Mouse (Mus musculus) ovary, adult 10 weeks (tissue): ENCODE measurements around the gene Insl6. TPM values are rescaled to one million over a fixed set of nuclear protein-coding genes. Genes with fewer than 3 reads are reported as not detected.

ENCODE experiments used
- polyA plus RNA-seq: library from polyadenylated mRNA; stranded (reverse); fragments of 350-450 nt; fragmentation: Illumina TruSeq; extraction: RNeasy Lipid Tissue Mini Kit (QIAGEN cat#74804); gene quantifications from one replicate; pipeline ENCODE4 v1.2.3, GENCODE M21; 2014

Gene Insl6
- 2.6 TPM for polyA plus RNA-seq

GRCm38 (mm10) chr19:29325053-29325851, at the start of gene Insl6:
Gene Insl6 (minus strand): TSS chr19:29325356.

DNA sequence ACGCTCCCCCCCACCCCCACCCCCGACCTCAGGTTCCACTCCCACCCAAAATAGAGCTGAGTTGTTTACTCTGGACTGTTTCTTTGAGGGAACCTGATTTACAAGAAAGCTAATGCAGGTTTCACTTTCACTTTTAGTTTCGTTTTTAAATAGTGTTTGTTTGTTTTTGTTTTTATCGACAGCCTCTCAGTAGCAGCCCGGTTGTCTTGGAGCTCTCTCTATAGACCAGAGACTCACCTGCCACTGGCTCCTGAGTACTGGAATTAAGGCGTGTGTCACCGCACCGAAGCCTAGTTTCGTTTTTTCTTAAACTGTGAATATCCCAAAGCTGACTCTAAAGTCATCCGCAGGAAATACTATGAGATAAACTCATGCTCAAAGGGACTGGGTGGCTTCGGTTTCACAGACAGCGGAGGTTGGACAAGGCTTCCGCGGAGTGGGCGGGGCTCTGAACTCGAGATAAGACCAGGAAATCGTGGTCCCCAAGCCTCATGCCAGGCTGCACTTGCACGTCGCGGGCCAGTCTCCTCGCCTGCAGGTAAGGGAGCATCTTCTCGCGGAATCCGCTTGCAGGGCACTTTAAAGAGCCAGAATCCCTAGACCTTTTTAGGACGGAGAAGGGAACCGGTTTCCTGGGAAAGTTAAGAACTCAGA, 41.9 kb upstream of the Insl6 start, which contains the start of the genes Plgrkt and Cd274:
TSS of gene Plgrkt (minus strand) at position 422 of the 654 bp plus-strand sequence.
TSS of gene Cd274 (plus strand) at position 487 of the 654 bp plus-strand sequence.

GRCm38 (mm10) chr19:29334068-29334745, 9.1 kb upstream of the Insl6 start, which contains the start of gene Rln1:
Gene Rln1 (minus strand): TSS chr19:29334670.

Other genes starting within 250 kb of the Insl6 start
- 4.5 TPM for gene Rcl1, start 224.0 kb downstream of the Insl6 start, polyA plus RNA-seq
- 108 TPM for gene Jak2, start 73.5 kb downstream of the Insl6 start, polyA plus RNA-seq
- not detected for gene Rln1, start 9.3 kb upstream of the Insl6 start, polyA plus RNA-seq
- gene Plgrkt, start 42.0 kb upstream of the Insl6 start, polyA plus RNA-seq = 55.8 TPM
- gene Cd274, start 42.1 kb upstream of the Insl6 start, polyA plus RNA-seq = 3.8 TPM
- gene Pdcd1lg2, start 85.6 kb upstream of the Insl6 start, polyA plus RNA-seq = not detected
- 61.4 TPM for gene Ric1, start 196.9 kb upstream of the Insl6 start, polyA plus RNA-seq